Mouse (Mus musculus): Measurements from ENCODE around the gene Adrb1. TPM values are rescaled to one million over a fixed set of nuclear protein-coding genes. Genes with fewer than 3 reads are reported as not detected.

Adrb1 gene
- polyA plus RNA-seq, 1 experiment from 2014 or later = 0.79 TPM

DNA sequence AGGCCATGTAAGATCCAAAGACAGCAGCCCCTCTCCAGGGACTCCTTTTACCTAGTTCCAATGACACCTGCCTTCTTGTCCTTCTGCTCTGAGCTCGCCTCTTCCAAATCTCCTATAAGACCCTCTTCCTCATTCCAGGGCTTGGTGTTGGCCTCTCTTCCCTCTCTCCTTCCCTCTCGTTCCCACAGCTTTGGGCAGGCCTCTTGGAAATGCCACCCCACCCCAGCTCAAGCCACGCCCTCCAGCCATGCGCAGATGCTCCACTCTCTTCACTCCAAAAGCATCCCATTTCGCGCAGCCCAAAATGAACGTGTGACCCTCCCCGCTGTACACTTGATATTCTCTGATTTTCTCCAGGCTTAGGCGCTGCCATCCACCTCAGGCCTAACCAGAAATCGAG, 34.3 kb upstream of the Adrb1 start:
- H3K9me3 ChIP-seq = no peaks in the 10 kb centered on the region
- no peak overlapping the region for H3K9ac ChIP-seq
- 77% methylated on average over 10 of the region's 10 CpGs for WGBS
- H3K4me3 ChIP-seq = no peak overlapping the region
- H3K4me2 ChIP-seq = no peak overlapping the region
- ATAC-seq (ENCODE audit: insufficient number of reproducible peaks, low FRiP score, low TSS enrichment, low read depth) = no peak
- H3K27ac ChIP-seq = no peak overlapping the region
- no peaks in the 10 kb centered on the region for H3K36me3 ChIP-seq
- H3K27me3 ChIP-seq = no peaks in the 10 kb centered on the region
- peaks cover 13% of the 10 kb centered on the region for H3K4me1 ChIP-seq

DNA sequence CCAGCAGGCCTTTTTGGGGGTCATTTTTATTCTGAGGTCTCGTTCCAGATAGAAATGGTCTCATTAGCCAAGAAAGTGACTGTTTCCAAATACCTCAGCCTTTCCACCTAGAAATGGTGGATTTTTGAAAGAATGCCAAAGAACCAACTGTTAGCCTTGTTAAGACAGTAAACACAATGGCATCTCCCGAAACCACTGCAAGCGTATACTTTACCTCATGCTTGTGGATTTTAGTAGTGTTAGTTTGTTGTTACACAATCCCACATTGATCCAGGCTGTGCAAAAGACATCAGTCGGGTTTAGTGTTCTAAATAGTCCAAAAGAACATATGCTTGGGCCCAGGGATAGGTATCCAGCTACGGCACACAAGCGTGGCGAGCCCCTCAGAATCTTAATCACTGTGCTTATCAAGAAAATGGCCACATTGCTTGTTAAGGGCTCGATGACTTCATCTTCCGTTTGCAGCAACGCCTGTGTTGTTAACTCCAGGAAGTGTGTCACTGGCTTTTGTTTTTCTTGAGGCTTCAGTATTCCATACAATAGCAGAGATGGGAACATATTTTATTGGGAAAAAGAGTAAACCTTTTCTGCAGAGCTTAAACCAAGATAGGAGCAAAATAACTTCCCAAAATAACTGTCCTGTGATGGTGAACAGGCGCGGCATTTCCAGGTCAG, 33.2 kb upstream of the Adrb1 start:
- Histone ChIP-seq H3K9ac (no peak overlapping the region), H3K27ac (no peak overlapping the region), H3K4me2 (no peak overlapping the region), H3K27me3 (no peaks in the 10 kb centered on the region), H3K4me1 (peaks cover 13% of the 10 kb centered on the region), H3K36me3 (no peaks in the 10 kb centered on the region), H3K4me3 (no peak overlapping the region), H3K9me3 (no peaks in the 10 kb centered on the region)
- no peak for ATAC-seq (ENCODE audit: insufficient number of reproducible peaks, low FRiP score, low TSS enrichment, low read depth)
- 72% methylated on average over 12 of the region's 12 CpGs for WGBS

DNA sequence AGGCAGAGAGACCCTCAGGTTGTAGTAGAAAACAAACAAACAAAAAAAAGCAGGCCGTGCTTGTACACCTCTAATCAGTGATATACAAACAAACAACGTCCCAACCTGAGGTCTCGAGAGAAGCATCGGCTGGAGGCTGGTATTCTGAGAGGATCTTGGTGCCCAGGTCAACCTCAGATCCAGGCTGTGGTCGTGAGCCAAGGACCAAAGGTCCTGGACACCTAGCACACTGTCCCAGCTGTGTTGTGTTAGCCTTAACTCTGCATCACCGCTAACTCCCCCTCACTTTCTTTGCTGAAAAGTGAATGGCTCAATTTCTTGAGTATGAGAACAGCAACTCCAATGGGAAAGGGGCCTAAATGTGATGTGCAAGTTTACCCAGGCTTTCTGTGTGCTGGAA, 32.5 kb upstream of the Adrb1 start:
- no peak overlapping the region for H3K4me3 ChIP-seq
- H3K4me1 ChIP-seq = peaks cover 13% of the 10 kb centered on the region
- ATAC-seq (ENCODE audit: insufficient number of reproducible peaks, low FRiP score, low TSS enrichment, low read depth) = no peak
- no peaks in the 10 kb centered on the region for H3K27me3 ChIP-seq
- H3K9ac ChIP-seq = no peak overlapping the region
- WGBS = 78% methylated on average over 6 of the region's 6 CpGs
- no peaks in the 10 kb centered on the region for H3K9me3 ChIP-seq
- no peaks in the 10 kb centered on the region for H3K36me3 ChIP-seq
- H3K4me2 ChIP-seq = no peak overlapping the region
- no peak overlapping the region for H3K27ac ChIP-seq

DNA sequence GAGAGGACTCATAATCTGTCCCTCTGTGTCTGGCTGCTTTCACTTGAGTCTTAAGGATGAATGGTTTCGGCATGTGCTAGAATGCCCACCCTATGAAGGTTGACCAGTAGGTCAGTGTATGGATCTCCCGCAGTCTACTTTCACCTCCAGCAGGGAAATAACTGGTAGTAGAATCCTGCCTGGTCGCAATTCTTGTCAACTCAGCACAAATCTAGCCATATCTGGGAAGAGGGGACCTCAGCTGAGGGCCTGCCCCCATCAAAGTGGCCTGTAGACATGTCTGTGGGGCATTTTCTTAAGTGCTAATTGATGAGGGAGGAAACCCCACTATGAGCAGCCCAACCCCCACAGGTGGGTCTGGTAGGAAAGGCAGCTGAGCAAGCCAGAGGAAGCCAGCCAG, 30.9 kb upstream of the Adrb1 start:
- Histone ChIP-seq H3K4me3 (no peak overlapping the region), H3K9ac (no peak overlapping the region), H3K4me1 (peaks cover 13% of the 10 kb centered on the region), H3K27me3 (no peaks in the 10 kb centered on the region), H3K27ac (no peak overlapping the region), H3K4me2 (no peak overlapping the region), H3K9me3 (no peaks in the 10 kb centered on the region), H3K36me3 (no peaks in the 10 kb centered on the region)
- 91% methylated on average over 3 of the region's 3 CpGs for WGBS
- no peak for ATAC-seq (ENCODE audit: insufficient number of reproducible peaks, low FRiP score, low TSS enrichment, low read depth)

DNA sequence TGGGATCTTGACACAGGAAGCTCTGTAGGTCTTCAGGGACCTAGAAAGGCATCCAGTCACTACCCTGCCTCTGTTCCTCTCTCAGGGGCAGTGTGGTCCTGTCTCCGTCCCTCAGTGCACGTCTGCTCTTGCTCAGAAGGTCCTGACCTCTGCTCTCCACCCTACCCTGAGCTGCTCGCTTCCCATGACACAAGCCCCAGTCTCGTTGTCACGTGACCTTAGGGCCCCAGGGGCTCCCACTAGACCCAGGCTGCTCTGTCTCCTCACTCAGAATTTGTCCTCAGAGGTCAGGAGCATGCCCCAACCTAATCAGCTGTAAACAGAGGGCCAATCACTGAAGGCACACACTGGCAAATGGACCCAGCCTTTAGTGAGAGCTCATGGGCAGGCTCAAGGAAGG, 29.5 kb upstream of the Adrb1 start:
- Histone ChIP-seq H3K27me3 (no peaks in the 10 kb centered on the region), H3K9ac (no peak overlapping the region), H3K4me1 (peaks cover 1% of the 10 kb centered on the region; the same call in 1 of the 2 replicates), H3K9me3 (no peaks in the 10 kb centered on the region), H3K4me2 (no peak overlapping the region), H3K27ac (no peak overlapping the region), H3K36me3 (no peaks in the 10 kb centered on the region), H3K4me3 (no peak overlapping the region)
- 26% methylated on average over 5 of the region's 5 CpGs for WGBS
- ATAC-seq (ENCODE audit: insufficient number of reproducible peaks, low FRiP score, low TSS enrichment, low read depth) = no peak

DNA sequence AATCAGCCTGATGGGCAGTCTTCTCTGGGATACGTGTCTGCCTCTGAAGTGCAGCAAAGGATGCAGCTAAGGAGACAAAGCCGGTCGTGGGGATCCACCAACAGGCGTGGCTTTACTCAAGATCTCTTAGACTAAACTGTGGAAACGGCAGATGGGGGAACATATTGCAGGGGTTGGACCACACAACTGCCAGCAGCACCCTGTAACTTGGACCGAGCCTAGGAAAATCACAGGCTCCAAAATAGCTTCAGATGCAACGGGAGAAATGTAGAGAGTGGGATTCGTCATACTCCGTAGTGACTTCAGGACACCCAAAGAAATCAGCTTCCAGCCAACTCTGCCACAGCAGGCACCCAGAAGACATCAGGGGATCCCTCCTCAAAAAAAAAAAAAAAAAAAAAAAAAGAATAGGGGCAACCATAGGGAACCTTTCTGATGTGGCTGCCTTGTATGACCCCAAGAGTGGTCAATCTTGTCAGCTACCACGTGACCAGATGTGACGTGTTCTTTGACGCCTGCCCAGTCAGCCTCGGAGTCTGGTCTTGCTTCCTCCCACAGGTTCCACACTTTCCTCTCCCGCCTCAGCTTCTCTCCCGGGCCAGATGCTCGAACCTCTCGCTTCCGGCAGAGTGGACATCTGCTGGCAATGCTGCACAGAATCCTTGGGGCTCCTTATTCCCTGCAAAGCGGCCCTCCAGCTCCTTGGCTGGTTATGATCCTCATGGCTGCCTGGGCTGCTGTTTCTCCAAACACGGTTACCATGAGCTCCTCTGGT, 24.4 kb upstream of the Adrb1 start:
- Histone ChIP-seq H3K27ac (no peak overlapping the region), H3K4me1 (no peaks in the 10 kb centered on the region; the same call in 1 of the 2 replicates), H3K4me2 (no peak overlapping the region), H3K36me3 (no peaks in the 10 kb centered on the region), H3K4me3 (no peak overlapping the region), H3K9ac (no peak overlapping the region), H3K9me3 (no peaks in the 10 kb centered on the region), H3K27me3 (no peaks in the 10 kb centered on the region)
- WGBS = 89% methylated on average over 20 of the region's 20 CpGs
- ATAC-seq (ENCODE audit: insufficient number of reproducible peaks, low FRiP score, low TSS enrichment, low read depth) = no peak

DNA sequence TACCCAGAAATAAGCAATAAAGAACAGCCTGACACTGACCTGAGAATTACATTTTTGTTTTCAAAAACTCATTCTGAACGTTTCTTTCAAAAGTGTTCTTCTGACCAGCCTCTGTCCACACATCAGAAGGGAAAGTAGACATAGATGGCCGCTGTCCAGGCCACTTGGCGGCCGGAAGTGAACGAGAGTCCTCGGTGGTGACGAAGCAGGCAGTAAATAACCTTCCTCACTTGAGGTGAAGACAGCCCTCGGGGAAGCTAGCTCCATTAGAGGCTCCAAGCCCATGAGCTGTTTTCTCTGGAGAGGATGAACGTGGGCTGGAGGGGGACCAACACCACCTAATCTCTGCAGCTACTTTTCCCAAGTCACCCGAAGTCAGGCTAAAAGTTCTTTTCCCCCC, 21.2 kb upstream of the Adrb1 start:
- H3K9ac ChIP-seq = no peak overlapping the region
- H3K27me3 ChIP-seq = no peaks in the 10 kb centered on the region
- no peak overlapping the region for H3K4me3 ChIP-seq
- H3K4me2 ChIP-seq = no peak overlapping the region
- WGBS = 43% methylated on average over 10 of the region's 10 CpGs
- H3K9me3 ChIP-seq = no peaks in the 10 kb centered on the region
- peaks cover 6% of the 10 kb centered on the region for H3K4me1 ChIP-seq
- no peak for ATAC-seq (ENCODE audit: insufficient number of reproducible peaks, low FRiP score, low TSS enrichment, low read depth)
- no peaks in the 10 kb centered on the region for H3K36me3 ChIP-seq
- no peak overlapping the region for H3K27ac ChIP-seq

DNA sequence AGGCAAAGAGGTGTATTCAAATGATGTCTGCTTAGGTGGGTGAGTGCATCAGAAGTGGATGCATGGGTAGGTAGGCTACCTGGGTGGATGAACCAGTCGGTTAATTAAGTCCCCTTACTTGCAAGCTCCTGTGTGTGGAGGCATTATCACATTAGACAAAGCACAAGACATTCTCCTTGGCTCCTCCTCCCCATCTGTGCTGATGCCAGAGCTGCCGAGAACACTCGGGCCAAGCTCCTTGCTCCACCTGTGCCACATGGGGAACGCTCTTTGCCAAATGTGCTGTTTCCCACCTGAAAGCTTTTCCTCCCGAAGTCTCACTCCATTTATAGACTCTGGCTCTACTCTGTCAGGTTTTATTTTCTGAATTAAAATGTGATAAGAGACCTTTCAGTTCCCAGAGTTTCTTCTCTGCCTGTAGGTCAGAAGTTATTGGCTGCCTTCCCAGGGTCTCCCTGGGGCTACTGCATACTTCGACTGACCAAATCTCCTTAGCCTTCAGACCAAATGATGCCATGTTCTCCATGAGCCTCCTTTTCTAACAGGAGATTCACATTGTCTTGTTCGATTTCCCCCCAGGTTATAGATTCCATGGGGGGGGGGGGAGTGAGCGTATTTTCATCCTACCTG, 20.5 kb upstream of the Adrb1 start:
- no peak overlapping the region for H3K9ac ChIP-seq
- H3K9me3 ChIP-seq = no peaks in the 10 kb centered on the region
- no peak overlapping the region for H3K27ac ChIP-seq
- H3K4me1 ChIP-seq = peaks cover 8% of the 10 kb centered on the region
- no peak overlapping the region for H3K4me2 ChIP-seq
- 51% methylated on average over 8 of the region's 8 CpGs for WGBS
- H3K36me3 ChIP-seq = no peaks in the 10 kb centered on the region
- H3K4me3 ChIP-seq = no peak overlapping the region
- no peak for ATAC-seq (ENCODE audit: insufficient number of reproducible peaks, low FRiP score, low TSS enrichment, low read depth)
- no peaks in the 10 kb centered on the region for H3K27me3 ChIP-seq

DNA sequence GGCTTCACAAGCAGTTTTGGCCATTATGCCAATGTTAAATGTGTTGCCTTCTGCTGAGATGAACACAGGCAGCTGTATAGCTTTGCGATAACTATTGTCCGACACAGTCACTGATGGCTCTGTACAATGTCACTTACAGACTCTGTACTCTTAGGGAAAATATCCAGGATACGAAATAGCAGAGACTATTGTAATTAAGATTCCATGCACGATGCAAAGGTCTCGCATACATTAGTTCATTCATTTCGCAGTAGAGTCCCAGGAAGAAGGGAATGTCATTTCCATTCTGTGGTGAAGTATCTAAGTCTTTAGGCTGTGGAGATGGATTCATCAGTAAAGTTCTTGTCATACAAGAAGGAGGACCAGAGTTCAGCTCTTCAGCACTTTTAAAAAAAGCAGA, 20.0 kb upstream of the Adrb1 start:
- 82% methylated on average over 6 of the region's 6 CpGs for WGBS
- Histone ChIP-seq H3K9me3 (no peaks in the 10 kb centered on the region), H3K9ac (no peak overlapping the region), H3K27me3 (no peaks in the 10 kb centered on the region), H3K4me3 (no peak overlapping the region), H3K36me3 (no peaks in the 10 kb centered on the region), H3K4me2 (no peak overlapping the region), H3K27ac (no peak overlapping the region), H3K4me1 (peaks cover 8% of the 10 kb centered on the region)
- no peak for ATAC-seq (ENCODE audit: insufficient number of reproducible peaks, low FRiP score, low TSS enrichment, low read depth)

DNA sequence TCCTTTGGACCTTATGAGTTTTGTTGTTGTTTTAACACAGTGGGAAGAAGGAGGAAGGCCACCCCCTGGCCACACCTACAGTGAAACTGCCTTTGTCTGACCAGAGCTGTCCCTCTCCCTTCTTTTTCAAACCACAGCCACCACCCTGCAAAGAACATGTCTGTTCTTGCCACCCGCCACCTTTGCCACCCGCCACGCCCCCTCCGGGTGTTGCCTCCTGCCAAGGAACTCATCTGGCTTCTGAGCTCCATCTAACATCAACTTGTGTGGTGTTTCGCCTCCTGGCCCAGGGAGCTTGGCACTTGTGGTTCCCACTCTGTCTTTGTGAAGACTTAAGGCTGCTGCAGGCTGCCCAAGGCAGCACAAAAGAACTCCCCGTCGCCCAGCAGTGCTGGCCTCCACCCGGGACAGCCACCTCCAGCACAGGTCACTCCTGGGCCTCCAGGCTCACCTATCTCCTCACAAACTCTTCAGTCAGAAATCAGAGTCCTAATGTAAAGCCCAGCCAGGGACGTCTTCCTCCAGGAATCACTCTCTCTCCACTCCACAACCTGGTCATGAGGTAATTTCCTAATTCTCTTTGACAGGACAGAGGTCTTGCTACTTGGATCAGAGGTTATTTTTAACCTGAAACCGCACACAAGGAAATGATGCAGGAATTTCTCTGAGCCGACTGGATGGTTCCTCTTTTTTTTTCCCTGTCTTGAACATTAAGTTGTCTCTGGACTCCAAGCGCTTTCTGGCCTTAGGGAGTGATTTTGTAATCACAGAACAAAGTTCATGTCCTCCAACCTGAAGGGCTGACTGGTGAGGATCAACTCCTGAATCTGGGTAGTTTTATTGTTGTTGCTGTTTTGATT, 18.5 kb upstream of the Adrb1 start:
- Histone ChIP-seq H3K4me3 (no peak overlapping the region), H3K4me1 (peaks cover 8% of the 10 kb centered on the region), H3K36me3 (no peaks in the 10 kb centered on the region), H3K27me3 (no peaks in the 10 kb centered on the region), H3K4me2 (no peak overlapping the region), H3K9ac (no peak overlapping the region), H3K27ac (no peak overlapping the region), H3K9me3 (no peaks in the 10 kb centered on the region)
- 57% methylated on average over 12 of the region's 12 CpGs for WGBS
- ATAC-seq (ENCODE audit: insufficient number of reproducible peaks, low FRiP score, low TSS enrichment, low read depth) = no peak

DNA sequence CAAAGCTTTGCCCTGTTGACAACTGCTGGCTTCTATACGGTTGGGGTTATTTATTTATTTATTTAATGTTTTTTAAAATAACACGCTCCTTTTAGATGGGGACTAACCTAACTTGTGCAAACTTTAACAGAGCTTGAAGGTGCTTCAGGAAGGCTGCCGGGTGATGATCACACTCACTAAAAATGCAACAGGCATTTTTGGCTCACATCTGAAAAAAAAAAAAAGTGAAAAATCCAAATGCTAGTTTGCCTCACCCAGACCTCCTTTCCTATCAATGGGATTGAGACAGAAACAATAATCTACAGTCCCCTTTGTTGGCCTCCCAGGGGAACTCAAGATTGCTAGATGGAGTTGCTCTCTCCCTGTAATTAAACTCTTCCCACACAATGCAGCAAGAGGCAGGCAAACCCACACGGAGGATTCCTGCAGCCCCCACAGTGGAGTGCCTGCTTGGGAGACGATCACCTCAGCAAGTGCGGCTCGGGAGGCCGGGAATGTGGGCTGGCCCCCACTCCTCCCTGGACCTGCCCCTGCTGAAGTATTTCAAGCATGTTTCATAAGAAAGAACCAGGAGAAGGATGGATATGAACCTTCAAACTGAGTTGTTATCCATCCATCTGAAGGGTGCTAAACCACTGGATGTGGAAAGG, 16.8 kb upstream of the Adrb1 start:
- H3K9ac ChIP-seq = no peak overlapping the region
- WGBS = 32% methylated on average over 8 of the region's 8 CpGs
- ATAC-seq (ENCODE audit: insufficient number of reproducible peaks, low FRiP score, low TSS enrichment, low read depth) = no peak

More for the DNA sequence above, 16.8 kb upstream of the Adrb1 start:
- Histone ChIP-seq H3K4me3 (no peak overlapping the region), H3K36me3 (no peaks in the 10 kb centered on the region), H3K9me3 (no peaks in the 10 kb centered on the region), H3K4me2 (no peak overlapping the region), H3K27me3 (no peaks in the 10 kb centered on the region), H3K4me1 (peaks cover 8% of the 10 kb centered on the region), H3K27ac (no peak overlapping the region)

Data from limb, embryonic 15.5 days (tissue).